Mouse (Mus musculus): ENCODE results near the gene Pdss2.

DNA sequence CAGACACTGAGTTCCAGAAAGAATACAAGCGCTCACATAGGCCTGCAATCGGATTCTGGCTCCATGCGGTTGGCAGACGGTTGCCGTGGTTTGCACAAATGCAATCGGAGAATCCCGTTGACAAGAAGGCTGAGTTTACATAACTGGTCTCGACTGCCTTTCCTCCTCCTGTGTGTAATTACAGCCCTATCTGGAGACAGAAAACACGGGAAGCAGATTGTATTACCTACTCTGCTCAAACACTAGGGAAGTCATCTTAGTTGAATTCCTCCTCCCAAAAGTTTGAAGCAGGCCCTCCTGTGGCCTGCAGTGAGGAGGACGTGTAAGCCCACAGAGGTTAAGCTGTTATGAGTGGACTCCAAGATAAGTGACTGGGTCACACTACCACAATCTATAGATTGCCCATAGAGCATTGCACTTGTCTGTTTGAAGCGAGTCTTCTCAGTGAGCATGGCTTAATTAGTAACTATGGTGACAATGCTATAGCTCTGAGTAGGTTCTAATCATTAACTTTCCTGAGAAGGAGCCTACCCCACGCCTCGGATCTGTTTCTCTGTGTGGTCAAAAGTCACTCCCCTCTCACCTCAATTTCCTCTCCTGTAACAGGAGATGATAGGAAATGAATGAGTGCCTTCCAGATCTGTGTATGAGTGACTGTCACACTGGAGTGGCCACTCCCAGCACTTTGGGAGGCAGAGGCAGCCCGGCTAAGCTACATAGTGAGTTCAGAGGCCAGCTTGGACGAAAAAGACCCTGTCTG, 219.9 kb downstream of the Pdss2 start:
- no peak for TF ChIP-seq CHD2 (IDR thresholded peaks at IDR 0.05; ENCODE audit: low read depth, low read length)
- no peak for TF ChIP-seq MAFK (IDR thresholded peaks at IDR 0.05; ENCODE audit: insufficient read depth, low read depth, low read length)
- TF ChIP-seq HCFC1 (IDR thresholded peaks at IDR 0.05; ENCODE audit: borderline replicate concordance, insufficient read depth, low read length), result no peak
- no peak for TF ChIP-seq ZC3H11A (IDR thresholded peaks at IDR 0.05; ENCODE audit: borderline replicate concordance, low read depth, low read length)

Data from ES-E14 (cell line).